Mouse (Mus musculus) midbrain, embryonic 11.5 days (tissue): ENCODE data around the gene Atad5. TPM values are rescaled to one million over a fixed set of nuclear protein-coding genes. Genes with fewer than 3 reads are reported as not detected.
A peak's percentile ranks its signal among the peaks of the same experiment; 100 is the strongest.

Experiments
- ATAC-seq: fragments of 200-750 bp; cut with Nextera tagmentation; 2 replicates; pipeline ENCODE4 v1.8.0; 2017; ENCODE audit warnings: moderate TSS enrichment, moderate library complexity; ENCODE audit not compliant: low FRiP score
- DNase-seq: peaks from one replicate; pipeline ENCODE4 v3.0.0; 2015; ENCODE audit warnings: low spot score; ENCODE audit errors: missing footprints
- H3K27ac ChIP-seq: fragments of 300-500 bp; sonication (generic); 2 replicates; pipeline ENCODE4 v1.5.1; 2014; ENCODE audit warnings: low read depth, low read length
- H3K27me3 ChIP-seq: fragments of 300-500 bp; sonication (generic); 2 replicates; pipeline ENCODE4 v1.6.1; 2014; ENCODE audit warnings: mild to moderate bottlenecking, low read length, moderate library complexity, mixed read lengths; ENCODE audit not compliant: control insufficient read depth, insufficient read depth
- H3K36me3 ChIP-seq: fragments of 300-500 bp; sonication (generic); 2 replicates; pipeline ENCODE4 v1.6.1; 2014; ENCODE audit warnings: mild to moderate bottlenecking, low read length, moderate library complexity, mixed read lengths; ENCODE audit not compliant: control insufficient read depth, insufficient read depth
- H3K4me1 ChIP-seq: fragments of 300-500 bp; sonication (generic); 2 replicates; pipeline ENCODE4 v1.6.1; 2014; ENCODE audit warnings: low read length; ENCODE audit not compliant: control insufficient read depth, insufficient read depth
- H3K4me2 ChIP-seq: fragments of 300-500 bp; sonication (generic); 2 replicates; pipeline ENCODE4 v1.6.1; 2014; ENCODE audit warnings: mild to moderate bottlenecking, moderate library complexity
- H3K4me3 ChIP-seq: fragments of 300-500 bp; sonication (generic); 2 replicates; pipeline ENCODE4 v1.5.1; 2014; ENCODE audit warnings: low read depth, low read length
- H3K9ac ChIP-seq: fragments of 300-500 bp; sonication (generic); 2 replicates; pipeline ENCODE4 v1.6.1; 2014; ENCODE audit warnings: low read length
- H3K9me3 ChIP-seq: fragments of 300-500 bp; sonication (generic); 2 replicates; pipeline ENCODE4 v1.6.1; 2016; ENCODE audit warnings: low read length; ENCODE audit not compliant: control insufficient read depth
- WGBS: fragments of 180-500 bp; shearing (Covaris S2); extraction: QIAGEN DNeasy Blood & Tissue Kit; methylation state at CpG from one replicate; pipeline ENCODE4 v1.1.7; 2014; 5-methylcytosine and 5-hydroxymethylcytosine counted together
- polyA plus RNA-seq: library from polyadenylated mRNA; unstranded; fragments of >200 nt; fragmentation: Nextera tagmentation; extraction: Ambion mirVana; gene quantifications from 2 replicates; pipeline ENCODE4 v1.2.1, GENCODE M21; 2014

Gene Atad5
- polyA plus RNA-seq: 19.1 and 20.1 TPM in 2 replicates

DNA sequence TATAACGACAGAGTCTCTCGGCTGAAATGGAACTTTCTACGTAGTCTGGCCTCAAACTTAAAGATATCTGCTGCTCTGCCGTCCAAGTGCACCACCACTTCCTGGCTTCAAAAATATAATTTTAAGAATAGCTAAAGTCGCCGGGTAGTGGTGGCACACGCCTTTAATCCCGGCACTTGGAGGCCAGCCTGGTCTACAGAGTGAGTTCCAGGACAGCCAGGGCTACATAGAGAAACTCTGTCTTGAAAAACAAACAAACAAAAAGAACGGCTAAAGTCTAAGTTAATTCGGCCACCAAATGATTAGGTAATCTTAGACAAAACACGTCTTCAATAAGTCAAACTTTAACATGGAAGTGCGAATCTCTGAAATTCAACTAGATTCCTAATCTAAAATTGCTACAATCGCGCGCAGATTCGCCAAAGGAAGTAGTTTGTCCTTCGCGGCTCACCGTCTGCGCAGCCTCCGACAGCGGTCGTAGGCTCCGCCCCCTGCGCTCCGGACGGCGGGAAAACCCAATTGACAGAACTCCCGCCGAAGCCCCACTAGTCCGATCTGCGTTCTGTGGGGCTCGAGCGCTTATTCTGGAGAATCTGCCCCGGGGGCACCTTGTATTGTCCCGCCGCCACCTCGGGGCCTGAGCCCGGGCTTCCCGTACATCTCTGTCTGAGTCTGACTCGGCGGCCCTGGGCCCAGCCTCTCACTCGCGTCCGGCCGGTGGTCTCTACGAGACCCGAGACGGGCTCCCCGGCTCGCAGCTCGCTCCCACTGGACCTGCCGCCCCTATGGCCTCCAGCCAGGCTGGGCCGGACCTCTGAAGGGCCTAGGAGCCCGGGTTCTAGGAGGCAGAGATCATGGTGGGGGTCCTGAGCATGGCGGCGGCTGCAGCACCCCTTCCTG lies at the start of gene Atad5:
TSS of gene Atad5 (plus strand) at position 484 of the 900 bp plus-strand sequence.
- ATAC-seq: peak; percentile 84
- Histone ChIP-seq H3K27ac (no peak within 1 kb of the TSS; the same call in 1 of the 2 replicates), H3K36me3 (no peaks in the 10 kb centered on the region), H3K4me3 (peak within 1 kb of the TSS; percentile 65), H3K27me3 (no peaks in the 10 kb centered on the region), H3K4me2 (peak within 1 kb of the TSS; percentile 61), H3K9ac (peak within 1 kb of the TSS; percentile 74), H3K9me3 (no peaks in the 10 kb centered on the region), H3K4me1 (peaks cover 5% of the 10 kb centered on the region; the same call in 1 of the 2 replicates)
- 6% methylated on average over 56 of the region's 57 CpGs for WGBS
- peak; percentile 99 for DNase-seq

GRCm38 (mm10) chr11:80042615-80043418 lies 46.4 kb upstream of the Atad5 start:
- H3K27ac ChIP-seq: no peak overlapping the region
- ATAC-seq (no peak), DNase-seq (no peak)
- H3K4me3 ChIP-seq: no peak overlapping the region
- H3K4me2 ChIP-seq: no peak overlapping the region
- WGBS: 58% methylated on average over 10 of the region's 10 CpGs
- no peak overlapping the region for H3K9ac ChIP-seq
- H3K36me3 ChIP-seq: no peaks in the 10 kb centered on the region
- no peaks in the 10 kb centered on the region for H3K9me3 ChIP-seq
- H3K4me1 ChIP-seq: no peaks in the 10 kb centered on the region
- no peaks in the 10 kb centered on the region for H3K27me3 ChIP-seq

- no peak for ATAC-seq
These were observed 45.8 kb upstream of the Atad5 start for GRCm38 (mm10) chr11:80043419-80043817.

DNA sequence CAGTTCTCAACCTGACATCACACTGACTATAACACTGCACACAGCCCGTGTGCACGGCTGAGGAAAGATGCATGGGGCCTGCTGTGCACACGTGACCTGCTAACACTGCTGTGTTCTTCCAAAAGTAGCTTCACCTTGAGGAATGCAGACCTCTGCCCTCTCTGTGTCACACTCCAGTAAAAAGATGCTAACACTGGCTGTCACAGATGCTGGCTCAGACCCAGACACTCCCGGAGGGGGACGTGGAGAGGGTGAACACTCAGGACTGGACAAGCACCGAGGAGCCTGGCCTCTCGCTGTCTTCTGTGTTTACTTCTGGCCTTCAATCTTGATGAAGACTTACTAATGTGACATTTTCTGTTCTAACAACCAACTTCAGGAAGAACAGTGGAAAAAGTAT lies 42.3 kb upstream of the Atad5 start:
- 87% methylated on average over 7 of the region's 7 CpGs for WGBS
- no peaks in the 10 kb centered on the region for H3K9me3 ChIP-seq
- H3K27me3 ChIP-seq: no peaks in the 10 kb centered on the region
- H3K4me1 ChIP-seq: no peaks in the 10 kb centered on the region
- DNase-seq (no peak), ATAC-seq (no peak)
- H3K36me3 ChIP-seq: no peaks in the 10 kb centered on the region
- H3K27ac ChIP-seq: no peak overlapping the region
- H3K4me2 ChIP-seq: no peak overlapping the region
- H3K4me3 ChIP-seq: no peak overlapping the region
- H3K9ac ChIP-seq: no peak overlapping the region

More at GRCm38 (mm10) chr11:80043419-80043817, 45.8 kb upstream of the Atad5 start:
- Histone ChIP-seq H3K27ac (no peak overlapping the region), H3K36me3 (no peaks in the 10 kb centered on the region), H3K9me3 (no peaks in the 10 kb centered on the region), H3K4me1 (no peaks in the 10 kb centered on the region), H3K4me3 (no peak overlapping the region), H3K4me2 (no peak overlapping the region), H3K27me3 (no peaks in the 10 kb centered on the region), H3K9ac (no peak overlapping the region)
- DNase-seq: no peak
- WGBS: 91% methylated on average over 8 of the region's 8 CpGs

GRCm38 (mm10) chr11:80050088-80050487 lies 39.1 kb upstream of the Atad5 start:
- no peak overlapping the region for H3K9ac ChIP-seq
- H3K4me3 ChIP-seq: no peak overlapping the region
- no peak overlapping the region for H3K4me2 ChIP-seq
- H3K9me3 ChIP-seq: no peaks in the 10 kb centered on the region
- no peaks in the 10 kb centered on the region for H3K27me3 ChIP-seq
- ATAC-seq (no peak), DNase-seq (no peak)
- H3K27ac ChIP-seq: no peak overlapping the region
- H3K4me1 ChIP-seq: no peaks in the 10 kb centered on the region
- WGBS: 67% methylated on average over 2 of the region's 2 CpGs
- no peaks in the 10 kb centered on the region for H3K36me3 ChIP-seq

- no peak for ATAC-seq
- WGBS: 82% methylated on average over 7 of the region's 7 CpGs
- Histone ChIP-seq H3K4me1 (no peaks in the 10 kb centered on the region), H3K27ac (no peak overlapping the region), H3K9ac (no peak overlapping the region), H3K4me3 (no peak overlapping the region), H3K4me2 (no peak overlapping the region), H3K36me3 (no peaks in the 10 kb centered on the region), H3K9me3 (no peaks in the 10 kb centered on the region), H3K27me3 (no peaks in the 10 kb centered on the region)
- no peak for DNase-seq
These were observed 36.7 kb upstream of the Atad5 start for GRCm38 (mm10) chr11:80052456-80052855.

GRCm38 (mm10) chr11:80053171-80053570 lies 36.0 kb upstream of the Atad5 start:
- no peak overlapping the region for H3K4me2 ChIP-seq
- H3K9me3 ChIP-seq: no peaks in the 10 kb centered on the region
- no peak for DNase-seq
- H3K27ac ChIP-seq: no peak overlapping the region
- ATAC-seq: no peak
- no peaks in the 10 kb centered on the region for H3K27me3 ChIP-seq
- H3K4me1 ChIP-seq: no peaks in the 10 kb centered on the region
- 90% methylated on average over 5 of the region's 5 CpGs for WGBS
- no peak overlapping the region for H3K9ac ChIP-seq
- H3K36me3 ChIP-seq: no peaks in the 10 kb centered on the region
- no peak overlapping the region for H3K4me3 ChIP-seq

DNA sequence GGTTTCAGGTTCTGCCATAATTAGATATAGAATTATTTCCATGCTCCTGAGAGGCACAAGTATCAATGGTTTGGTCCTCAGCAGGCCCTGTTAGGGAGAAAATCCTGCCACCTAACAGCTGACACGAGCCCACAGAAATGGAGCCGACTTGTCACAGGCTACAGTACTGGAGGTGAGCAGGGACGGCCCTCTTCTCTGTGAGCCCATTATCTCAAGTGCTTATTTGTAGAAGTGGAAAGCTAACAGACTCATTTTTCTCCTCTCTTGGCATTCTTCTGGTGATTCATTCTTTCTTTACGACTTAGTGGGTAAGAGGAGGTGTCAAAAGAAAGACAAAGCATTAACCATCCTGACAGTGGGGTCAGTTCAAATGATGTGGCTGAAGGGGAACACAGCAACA lies 34.5 kb upstream of the Atad5 start:
- no peak overlapping the region for H3K9ac ChIP-seq
- no peak overlapping the region for H3K4me2 ChIP-seq
- H3K9me3 ChIP-seq: no peaks in the 10 kb centered on the region
- ATAC-seq: no peak
- H3K27me3 ChIP-seq: no peaks in the 10 kb centered on the region
- no peak overlapping the region for H3K4me3 ChIP-seq
- WGBS: 86% methylated on average over 4 of the region's 4 CpGs
- no peaks in the 10 kb centered on the region for H3K36me3 ChIP-seq
- no peak for DNase-seq
- no peaks in the 10 kb centered on the region for H3K4me1 ChIP-seq
- H3K27ac ChIP-seq: no peak overlapping the region

DNA sequence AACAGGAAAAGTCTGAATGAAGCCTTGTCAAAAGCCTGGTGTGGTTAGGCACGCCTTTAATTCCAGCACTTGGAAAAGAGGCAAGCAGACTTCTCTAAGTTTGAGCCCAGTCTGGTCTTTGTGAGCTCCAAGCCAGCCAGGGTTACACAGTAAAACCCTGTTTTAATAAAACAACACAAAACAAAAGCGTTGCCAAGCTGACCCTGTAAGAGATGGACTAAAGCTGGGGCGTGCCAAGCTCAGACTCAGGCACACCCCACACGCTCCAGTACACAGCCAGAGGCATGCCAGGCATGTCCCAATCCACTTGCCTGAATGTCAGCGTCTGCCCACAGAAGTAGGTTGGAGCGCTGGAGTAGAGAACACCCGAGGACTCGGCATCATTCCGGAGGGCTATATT lies 33.1 kb upstream of the Atad5 start:
- no peak for DNase-seq
- WGBS: 93% methylated on average over 9 of the region's 9 CpGs
- 0 out of 2 replicates have a peak, but pooled peaks cover 2% of the 10 kb centered on the region for H3K36me3 ChIP-seq

More for the DNA sequence above, 33.1 kb upstream of the Atad5 start:
- H3K27ac ChIP-seq: no peak overlapping the region
- H3K4me1 ChIP-seq: no peaks in the 10 kb centered on the region
- no peak overlapping the region for H3K4me3 ChIP-seq
- no peak for ATAC-seq
- H3K4me2 ChIP-seq: no peak overlapping the region
- no peaks in the 10 kb centered on the region for H3K9me3 ChIP-seq
- no peak overlapping the region for H3K9ac ChIP-seq
- H3K27me3 ChIP-seq: no peaks in the 10 kb centered on the region
